Mouse (Mus musculus): Measurements from ENCODE around the gene Alg12. TPM values are rescaled to one million over a fixed set of nuclear protein-coding genes. Genes with fewer than 3 reads are reported as not detected.

Gene Alg12
- 7.8 and 9.3 TPM in 2 replicates for polyA plus RNA-seq (2015; fragmentation: Nextera tagmentation; extraction: Ambion mirVana)

GRCm38 (mm10) chr15:88819026-88819905 lies at the start of gene Alg12, which contains the start of gene Creld2:
Gene Alg12, minus strand, starts transcription at chr15:88819318.
Gene Creld2, plus strand, starts transcription at chr15:88819646.
- peaks cover 48% of the 10 kb centered on the region for H3K36me3 ChIP-seq
- WGBS: under 1% methylated on average over 88 of the region's 88 CpGs
- peak; percentile 97 for ATAC-seq (ENCODE audit: low read depth)
- peak within 1 kb of the TSS; percentile 92 for H3K4me3 ChIP-seq
- peak within 1 kb of the TSS; percentile 86 for H3K9ac ChIP-seq
- peak within 1 kb of the TSS; percentile 77 for H3K27ac ChIP-seq (replicated peaks)
- H3K4me2 ChIP-seq: peak within 1 kb of the TSS; percentile 90
- peaks cover 28% of the 10 kb centered on the region for H3K4me1 ChIP-seq (replicated peaks)
- no peaks in the 10 kb centered on the region for H3K27me3 ChIP-seq
- H3K9me3 ChIP-seq: no peaks in the 10 kb centered on the region

- 91% methylated on average over 6 of the region's 6 CpGs for WGBS
- Histone ChIP-seq H3K27me3 (no peaks in the 10 kb centered on the region), H3K36me3 (peaks cover 39% of the 10 kb centered on the region), H3K9me3 (0 out of 2 replicates have a peak, but pooled peaks cover 3% of the 10 kb centered on the region), H3K27ac (replicated peaks) (no peak overlapping the region), H3K4me3 (no peak overlapping the region), H3K9ac (no peak overlapping the region), H3K4me1 (replicated peaks) (peaks cover 25% of the 10 kb centered on the region), H3K4me2 (no peak overlapping the region)
- ATAC-seq (ENCODE audit: low read depth): no peak
These were observed 49.1 kb upstream of the Alg12 start for GRCm38 (mm10) chr15:88868024-88868742.

- H3K27me3 ChIP-seq: no peaks in the 10 kb centered on the region
- H3K9me3 ChIP-seq: 0 out of 2 replicates have a peak, but pooled peaks cover 3% of the 10 kb centered on the region
- peaks cover 31% of the 10 kb centered on the region for H3K4me1 ChIP-seq (replicated peaks)
- H3K9ac ChIP-seq: no peak overlapping the region
- no peak overlapping the region for H3K4me2 ChIP-seq
- WGBS: 46% methylated on average over 5 of the region's 5 CpGs
- H3K36me3 ChIP-seq: peaks cover 39% of the 10 kb centered on the region
- peak overlapping the region; percentile 52; the same call in 1 of the 2 replicates for H3K27ac ChIP-seq (replicated peaks)
- ATAC-seq (ENCODE audit: low read depth): no peak
- no peak overlapping the region for H3K4me3 ChIP-seq
These were observed 48.4 kb upstream of the Alg12 start for GRCm38 (mm10) chr15:88867368-88868023.

GRCm38 (mm10) chr15:88866934-88867356 lies 47.8 kb upstream of the Alg12 start:
- ATAC-seq (ENCODE audit: low read depth): no peak
- WGBS: 58% methylated on average over 7 of the region's 7 CpGs
- Histone ChIP-seq H3K36me3 (peaks cover 39% of the 10 kb centered on the region), H3K9me3 (0 out of 2 replicates have a peak, but pooled peaks cover 3% of the 10 kb centered on the region), H3K27ac (replicated peaks) (0 out of 2 replicates have a peak overlapping the region, but pooled peaks have one; percentile 52), H3K4me1 (replicated peaks) (peaks cover 31% of the 10 kb centered on the region), H3K4me2 (no peak overlapping the region), H3K9ac (no peak overlapping the region), H3K27me3 (no peaks in the 10 kb centered on the region), H3K4me3 (no peak overlapping the region)

- Histone ChIP-seq H3K9ac (no peak overlapping the region), H3K4me3 (no peak overlapping the region), H3K4me2 (no peak overlapping the region), H3K27ac (replicated peaks) (no peak overlapping the region), H3K9me3 (0 out of 2 replicates have a peak, but pooled peaks cover 3% of the 10 kb centered on the region), H3K36me3 (peaks cover 39% of the 10 kb centered on the region), H3K4me1 (replicated peaks) (peaks cover 36% of the 10 kb centered on the region), H3K27me3 (no peaks in the 10 kb centered on the region)
- WGBS: 83% methylated on average over 4 of the region's 4 CpGs
- ATAC-seq (ENCODE audit: low read depth): no peak
These were observed 47.0 kb upstream of the Alg12 start for GRCm38 (mm10) chr15:88865888-88866695.

GRCm38 (mm10) chr15:88865061-88865460 lies 45.9 kb upstream of the Alg12 start:
- H3K9me3 ChIP-seq: 0 out of 2 replicates have a peak, but pooled peaks cover 3% of the 10 kb centered on the region
- peak overlapping the region; percentile 77 for H3K4me2 ChIP-seq
- no peak overlapping the region; the same call in 1 of the 2 replicates for H3K9ac ChIP-seq
- no peak for ATAC-seq (ENCODE audit: low read depth)
- 79% methylated on average over 14 of the region's 14 CpGs for WGBS
- H3K4me1 ChIP-seq (replicated peaks): peaks cover 36% of the 10 kb centered on the region
- H3K36me3 ChIP-seq: peaks cover 39% of the 10 kb centered on the region
- H3K27me3 ChIP-seq: no peaks in the 10 kb centered on the region
- no peak overlapping the region for H3K4me3 ChIP-seq
- no peak overlapping the region for H3K27ac ChIP-seq (replicated peaks)

GRCm38 (mm10) chr15:88864270-88865030 lies 45.3 kb upstream of the Alg12 start:
- ATAC-seq (ENCODE audit: low read depth): peak; percentile 25
- H3K9me3 ChIP-seq: 0 out of 2 replicates have a peak, but pooled peaks cover 3% of the 10 kb centered on the region
- H3K9ac ChIP-seq: peak overlapping the region; percentile 95
- H3K4me1 ChIP-seq (replicated peaks): peaks cover 36% of the 10 kb centered on the region
- H3K36me3 ChIP-seq: peaks cover 39% of the 10 kb centered on the region
- H3K27ac ChIP-seq (replicated peaks): peak overlapping the region; percentile 98
- H3K27me3 ChIP-seq: no peaks in the 10 kb centered on the region
- H3K4me3 ChIP-seq: peak overlapping the region; percentile 94
- 48% methylated on average over 22 of the region's 22 CpGs for WGBS
- H3K4me2 ChIP-seq: peak overlapping the region; percentile 77

GRCm38 (mm10) chr15:88863695-88864231 lies 44.6 kb upstream of the Alg12 start:
- Histone ChIP-seq H3K9ac (peak overlapping the region; percentile 95), H3K27me3 (no peaks in the 10 kb centered on the region), H3K4me3 (peak overlapping the region; percentile 94), H3K27ac (replicated peaks) (peak overlapping the region; percentile 98), H3K4me1 (replicated peaks) (peaks cover 36% of the 10 kb centered on the region), H3K9me3 (0 out of 2 replicates have a peak, but pooled peaks cover 3% of the 10 kb centered on the region), H3K36me3 (peaks cover 39% of the 10 kb centered on the region), H3K4me2 (peak overlapping the region; percentile 77)
- 0% methylated on average over 26 of the region's 39 CpGs for WGBS
- peak; percentile 67 for ATAC-seq (ENCODE audit: low read depth)

- H3K4me2 ChIP-seq: peak overlapping the region; percentile 77
- H3K9me3 ChIP-seq: no peaks in the 10 kb centered on the region
- ATAC-seq (ENCODE audit: low read depth): peak; percentile 29
- under 1% methylated on average over 97 of the region's 98 CpGs for WGBS
- H3K27ac ChIP-seq (replicated peaks): peak overlapping the region; percentile 98
- peak overlapping the region; percentile 94 for H3K4me3 ChIP-seq
- no peaks in the 10 kb centered on the region for H3K27me3 ChIP-seq
- peak overlapping the region; percentile 95 for H3K9ac ChIP-seq
- peaks cover 36% of the 10 kb centered on the region for H3K4me1 ChIP-seq (replicated peaks)
- peaks cover 36% of the 10 kb centered on the region for H3K36me3 ChIP-seq
These were observed 44.0 kb upstream of the Alg12 start for GRCm38 (mm10) chr15:88862881-88863694.

All from neural tube, embryonic 13.5 days (tissue).